Mouse (Mus musculus) yolk sac, embryonic 10.5 days (tissue): Measurements from ENCODE around the gene Mcts1.

Experiments used
- DNase-seq: peaks from one replicate; pipeline ENCODE4 v3.0.0-alpha.2; 2017; ENCODE audit warnings: low spot score

Gene Mcts1

GRCm38 (mm10) chrX:38656206-38656883, 56.0 kb downstream of the Mcts1 start:
- no peak for DNase-seq
